Mouse (Mus musculus) cortical plate, adult 2 months (tissue): ENCODE data around the gene Cyp17a1. TPM values are rescaled to one million over a fixed set of nuclear protein-coding genes. Genes with fewer than 3 reads are reported as not detected.

Source experiments
- H3K27ac ChIP-seq: fragments of 200-500 bp; 2 replicates; pipeline ENCODE4 v1.5.1; 2012; ENCODE audit warnings: low read length, control low read depth, inconsistent platforms; ENCODE audit not compliant: insufficient read depth
- H3K4me1 ChIP-seq: fragments of 200-500 bp; 2 replicates; pipeline ENCODE4 v1.6.1; 2011; ENCODE audit warnings: low read length; ENCODE audit not compliant: control insufficient read depth, insufficient read depth
- H3K4me3 ChIP-seq: fragments of 200-500 bp; 2 replicates; pipeline ENCODE4 v1.5.1; 2011; ENCODE audit warnings: mild to moderate bottlenecking, low read length, control low read depth; ENCODE audit not compliant: insufficient read depth
- CTCF ChIP-seq: fragments of 200-500 bp; IDR thresholded peaks from 2 replicates; pipeline ENCODE4 v1.5.1; 2011; ENCODE audit warnings: mild to moderate bottlenecking, control low read depth, low read length; ENCODE audit not compliant: insufficient read depth; ENCODE audit errors: extremely low read depth
- POLR2A ChIP-seq: fragments of 200-500 bp; IDR thresholded peaks from 2 replicates; pipeline ENCODE4 v1.6.1; 2011; ENCODE audit warnings: mild to moderate bottlenecking, low read length, control low read depth; ENCODE audit not compliant: insufficient read depth; ENCODE audit errors: extremely low read depth
- polyA plus RNA-seq: library from polyadenylated mRNA; depleted of rRNA; stranded (reverse); fragments of >200 nt; gene quantifications from 2 replicates; pipeline ENCODE4 v1.2.3, GENCODE M21; 2012

The Cyp17a1 gene
- polyA plus RNA-seq, 1 experiment: not detected

GRCm38 (mm10) chr19:46699011-46699481 is 26.1 kb upstream of the Cyp17a1 start:
- H3K27ac ChIP-seq: no peak overlapping the region
- no peak overlapping the region for H3K4me3 ChIP-seq
- no peaks in the 10 kb centered on the region for H3K4me1 ChIP-seq
- TF ChIP-seq CTCF (no peak), POLR2A (no peak)

DNA sequence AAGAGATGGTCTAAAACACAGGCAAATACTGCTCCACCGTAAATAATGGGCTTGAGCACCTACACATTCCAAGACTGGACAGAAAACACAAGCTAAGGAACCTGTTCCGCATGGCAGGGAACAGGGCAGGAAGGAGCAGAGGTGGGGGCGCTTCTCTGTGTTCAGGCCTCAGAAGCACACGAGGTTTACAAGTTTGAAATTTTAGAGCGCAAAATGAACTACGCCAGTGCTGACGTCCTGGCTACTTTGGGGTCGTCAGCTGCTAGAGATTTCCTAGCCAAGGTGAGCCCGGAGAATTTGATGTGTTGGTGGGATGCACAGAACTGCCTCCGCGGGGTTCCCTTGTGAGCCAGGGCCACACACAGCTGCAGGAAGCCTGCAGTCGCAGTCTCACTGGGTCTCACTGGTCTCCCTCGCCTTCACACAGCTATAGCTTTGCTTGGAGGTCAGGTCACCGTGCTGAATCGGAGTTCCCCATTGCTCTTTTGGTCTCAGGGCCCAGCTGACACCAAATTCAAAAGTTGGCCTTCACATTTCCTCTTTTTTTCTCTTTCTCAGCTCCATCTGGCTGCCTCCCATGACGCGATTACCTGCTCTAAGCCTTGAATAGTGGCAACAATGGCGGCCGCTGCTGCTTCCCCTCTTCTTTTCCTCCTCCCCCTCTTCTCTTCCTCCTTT is 25.0 kb upstream of the Cyp17a1 start:
- H3K4me1 ChIP-seq: no peaks in the 10 kb centered on the region
- no peak overlapping the region for H3K27ac ChIP-seq
- no peak overlapping the region for H3K4me3 ChIP-seq
- TF ChIP-seq POLR2A: no peak
- no peak for TF ChIP-seq CTCF

DNA sequence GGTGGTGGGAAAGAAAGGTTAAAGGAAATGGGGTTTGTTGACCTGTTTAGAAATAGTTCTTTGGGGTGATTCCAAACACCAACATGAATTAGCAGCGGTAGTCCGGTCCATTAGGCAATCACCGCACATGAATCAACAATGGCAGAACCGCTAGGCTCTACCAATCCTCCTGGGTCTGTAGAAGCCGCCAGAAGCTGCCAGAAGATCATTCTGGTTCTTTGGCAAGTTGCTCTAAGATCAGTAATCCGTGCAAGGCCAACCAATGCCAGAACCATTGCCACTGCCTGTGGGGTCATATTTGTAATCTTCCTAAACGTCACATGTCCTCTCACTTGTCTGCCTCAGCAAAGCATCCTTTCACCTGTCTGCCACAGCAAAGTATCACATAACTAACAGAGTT is 24.0 kb upstream of the Cyp17a1 start:
- TF ChIP-seq POLR2A (no peak), CTCF (no peak)
- no peak overlapping the region for H3K4me3 ChIP-seq
- H3K4me1 ChIP-seq: no peaks in the 10 kb centered on the region
- no peak overlapping the region for H3K27ac ChIP-seq

DNA sequence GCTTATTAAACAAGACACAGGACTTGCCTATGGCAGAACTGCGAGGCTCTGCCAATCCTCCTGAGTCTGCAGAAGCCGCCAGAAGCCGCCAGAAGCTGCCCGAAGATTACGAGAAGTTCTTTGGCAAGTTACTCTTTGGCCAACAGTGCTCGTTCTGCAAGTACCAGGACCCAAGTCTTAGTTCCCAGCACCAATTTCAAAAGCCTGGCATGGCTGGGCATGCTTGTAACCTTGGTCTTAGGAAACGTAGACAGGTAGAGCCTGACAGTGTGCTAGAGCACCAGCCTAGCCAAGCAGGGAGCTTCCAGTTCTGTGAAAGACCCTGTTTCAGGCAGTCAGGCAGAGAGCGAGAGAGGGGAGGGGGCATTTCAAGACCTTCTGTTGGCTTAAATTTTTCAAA is 23.5 kb upstream of the Cyp17a1 start:
- no peak overlapping the region for H3K4me3 ChIP-seq
- no peak overlapping the region for H3K27ac ChIP-seq
- TF ChIP-seq POLR2A (no peak), CTCF (no peak)
- no peaks in the 10 kb centered on the region for H3K4me1 ChIP-seq

GRCm38 (mm10) chr19:46693146-46693545 is 20.2 kb upstream of the Cyp17a1 start:
- H3K4me3 ChIP-seq: no peak overlapping the region

GRCm38 (mm10) chr19:46691078-46691477 is 18.1 kb upstream of the Cyp17a1 start:
- Histone ChIP-seq H3K4me1 (peaks cover 2% of the 10 kb centered on the region; the same call in 1 of the 2 replicates), H3K4me3 (no peak overlapping the region), H3K27ac (no peak overlapping the region)
- TF ChIP-seq CTCF (no peak), POLR2A (no peak)

More at GRCm38 (mm10) chr19:46693146-46693545, 20.2 kb upstream of the Cyp17a1 start:
- Histone ChIP-seq H3K4me1 (peaks cover 2% of the 10 kb centered on the region; the same call in 1 of the 2 replicates), H3K27ac (no peak overlapping the region)
- TF ChIP-seq POLR2A: no peak
- no peak for TF ChIP-seq CTCF

DNA sequence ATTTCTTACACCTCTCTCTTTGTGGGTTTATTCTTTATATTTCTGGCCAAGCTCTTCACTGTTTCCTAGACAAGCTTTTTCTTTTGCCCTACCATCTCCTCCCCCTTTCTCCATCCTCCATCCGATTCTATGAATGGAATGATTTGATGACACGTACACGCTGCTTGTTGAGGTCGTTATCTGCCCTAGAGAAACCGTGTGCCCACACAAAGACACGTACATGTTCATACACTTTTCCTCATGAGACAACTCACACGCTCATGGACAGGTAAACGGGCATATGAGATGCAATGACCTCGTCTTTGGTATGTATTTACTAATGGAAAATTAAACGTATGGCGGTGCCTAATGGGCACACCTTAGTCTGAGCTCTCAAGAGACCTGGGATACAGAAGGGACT is 17.4 kb upstream of the Cyp17a1 start:
- Histone ChIP-seq H3K4me3 (peak overlapping the region; percentile 61), H3K4me1 (peaks cover 2% of the 10 kb centered on the region; the same call in 1 of the 2 replicates), H3K27ac (no peak overlapping the region)
- TF ChIP-seq POLR2A (no peak), CTCF (no peak)

DNA sequence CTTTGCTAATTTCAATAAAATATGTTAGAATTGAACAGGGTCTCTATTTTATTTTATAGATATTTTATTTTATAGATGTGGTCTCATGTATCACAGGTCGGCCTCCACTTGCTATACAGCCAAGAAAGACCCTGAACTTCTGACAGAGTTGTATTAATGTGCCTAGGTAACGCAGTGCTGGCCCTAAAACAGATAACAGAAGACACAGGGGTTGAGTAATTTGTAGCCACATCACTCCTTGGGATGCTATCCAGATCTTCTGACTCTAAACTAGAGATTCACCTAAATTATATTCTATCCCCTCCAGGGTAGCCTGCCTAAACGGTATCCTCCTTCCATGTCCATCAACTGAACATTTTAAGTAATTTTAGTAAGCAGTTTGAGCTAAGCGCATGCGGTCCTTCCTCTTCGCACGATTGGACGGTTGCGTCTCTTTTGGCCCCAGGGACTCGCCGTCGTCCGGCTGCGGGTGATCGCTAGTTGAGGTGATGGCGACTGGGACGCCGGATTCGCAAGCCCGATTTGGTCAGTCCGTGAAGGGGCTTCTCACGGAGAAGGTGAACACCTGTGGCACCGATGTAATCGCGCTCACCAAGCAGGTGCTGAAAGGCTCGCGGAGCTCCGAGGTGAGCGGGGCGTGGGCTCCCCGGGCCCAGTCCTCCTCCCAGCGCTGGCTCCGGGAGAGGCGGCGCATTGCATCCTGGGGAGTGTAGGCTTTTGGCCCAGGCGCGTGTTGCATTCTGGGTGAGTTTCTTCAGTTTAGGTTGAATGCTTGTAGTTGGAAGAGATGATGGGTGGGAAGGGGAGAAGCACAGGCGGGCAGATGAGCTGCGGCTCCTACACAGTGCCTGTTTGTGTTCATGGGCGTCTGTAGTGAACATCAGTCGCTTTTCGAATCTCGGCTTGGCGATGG is 16.7 kb upstream of the Cyp17a1 start, which contains the start of gene Borcs7:
Gene Borcs7, plus strand, starts transcription at position 447 of the 913 bp plus-strand sequence.
- Histone ChIP-seq H3K27ac (peak within 1 kb of the TSS; percentile 88), H3K4me3 (peak within 1 kb of the TSS; percentile 61), H3K4me1 (peaks cover 2% of the 10 kb centered on the region; the same call in 1 of the 2 replicates)
- TF ChIP-seq POLR2A (peak; percentile 67), CTCF (no peak)

GRCm38 (mm10) chr19:46679720-46680383 is 6.9 kb upstream of the Cyp17a1 start:
- Histone ChIP-seq H3K27ac (no peak overlapping the region), H3K4me3 (no peak overlapping the region), H3K4me1 (no peaks in the 10 kb centered on the region)
- TF ChIP-seq POLR2A (no peak), CTCF (no peak)
